Mouse (Mus musculus): ENCODE measurements around the gene Smchd1. TPM values are rescaled to one million over a fixed set of nuclear protein-coding genes. Genes with fewer than 3 reads are reported as not detected.
A peak's percentile ranks its signal among the peaks of the same experiment; 100 is the strongest.

Smchd1 gene
- polyA plus RNA-seq, 1 experiment from 2014 or later: 21.5 TPM

DNA sequence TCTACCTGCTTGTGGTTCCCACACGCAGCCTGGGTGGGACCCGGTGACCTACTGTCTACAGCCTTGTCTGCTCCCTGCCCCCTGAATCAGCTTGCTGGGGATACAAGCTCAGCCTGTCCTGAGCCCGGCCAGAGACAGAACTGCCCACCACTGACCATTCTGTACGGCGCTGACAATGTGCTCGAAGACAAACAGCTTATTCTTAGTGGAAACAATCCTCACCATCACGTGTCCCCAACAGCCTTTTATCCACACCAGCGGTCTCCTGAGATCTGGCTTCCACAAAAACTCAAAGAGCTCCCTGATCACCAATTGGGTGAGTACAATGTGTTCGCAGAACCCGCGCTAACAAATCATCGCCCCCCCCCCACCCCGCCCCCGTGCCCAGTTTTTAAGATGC, 166.0 kb downstream of the Smchd1 start:
- Histone ChIP-seq H3K4me3 (ENCODE audit: low read depth, low read length) (no peak overlapping the region), H3K27me3 (ENCODE audit: control insufficient read depth, insufficient read depth, low read length) (0 out of 2 replicates have a peak, but pooled peaks cover 3% of the 10 kb centered on the region), H3K36me3 (ENCODE audit: control insufficient read depth, insufficient read depth, low read length) (no peaks in the 10 kb centered on the region), H3K9me3 (ENCODE audit: control insufficient read depth, low read length) (no peaks in the 10 kb centered on the region), H3K4me1 (replicated peaks; ENCODE audit: control insufficient read depth, insufficient read depth) (no peaks in the 10 kb centered on the region), H3K9ac (ENCODE audit: low read length) (no peak overlapping the region), H3K4me2 (replicated peaks; ENCODE audit: low read depth) (no peak overlapping the region), H3K27ac (replicated peaks) (no peak overlapping the region)
- ATAC-seq (ENCODE audit: low FRiP score, low TSS enrichment) (no peak), DNase-seq (ENCODE audit: low spot score) (no peak)
- TF ChIP-seq EP300 (optimal IDR thresholded peaks at IDR 0.05) (no peak), CTCF (IDR thresholded peaks at IDR 0.05; ENCODE audit: low read depth) (no peak)
- 56% methylated on average over 14 of the region's 14 CpGs for WGBS

DNA sequence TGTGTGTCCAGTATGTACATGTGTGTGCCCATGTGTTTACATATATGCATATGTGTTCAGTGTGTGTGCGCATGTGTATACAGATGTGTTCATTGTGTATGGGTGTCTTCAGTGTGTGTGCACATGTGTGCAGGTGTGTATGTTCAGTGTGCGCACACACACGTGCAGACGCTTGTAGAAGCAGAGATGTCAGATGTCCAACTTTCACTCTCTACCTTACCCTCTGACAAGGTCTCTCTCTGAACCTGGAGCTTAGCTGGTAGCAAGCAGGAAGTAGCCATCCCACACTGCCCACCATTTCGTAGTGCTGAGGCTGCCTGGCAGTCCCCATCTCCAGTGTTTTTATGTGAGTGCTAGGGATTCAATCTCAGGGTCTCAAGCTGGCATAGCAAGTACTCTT, 166.8 kb downstream of the Smchd1 start:
- TF ChIP-seq CTCF (IDR thresholded peaks at IDR 0.05; ENCODE audit: low read depth) (no peak), EP300 (optimal IDR thresholded peaks at IDR 0.05) (no peak)

DNA sequence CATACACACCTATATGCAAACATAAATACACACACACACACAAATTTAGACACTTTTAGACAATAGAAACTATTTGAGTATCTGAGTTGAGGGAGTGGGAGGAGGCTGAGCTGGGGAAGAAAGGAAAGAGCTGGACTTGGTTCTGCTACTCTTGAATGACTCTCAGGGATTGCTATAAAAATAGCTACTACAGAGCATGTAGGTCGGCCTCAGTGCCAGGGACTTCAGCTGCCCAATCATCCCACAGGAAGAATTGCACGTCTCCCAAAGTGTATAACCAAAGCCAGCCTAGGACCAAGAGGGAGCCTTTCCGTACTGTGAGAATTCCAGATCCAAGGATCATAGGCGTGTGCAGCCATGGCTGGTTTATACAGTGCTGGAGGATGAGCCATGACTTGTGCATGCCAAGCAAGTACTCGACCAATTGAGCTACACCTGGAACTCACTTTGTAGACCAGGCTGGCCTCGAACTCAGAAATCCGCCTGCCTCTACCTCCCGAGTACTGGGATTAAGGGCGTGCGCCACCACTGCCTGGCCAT, 167.8 kb downstream of the Smchd1 start:
- Histone ChIP-seq H3K4me3 (ENCODE audit: low read depth, low read length) (no peak overlapping the region), H3K36me3 (ENCODE audit: control insufficient read depth, insufficient read depth, low read length) (no peaks in the 10 kb centered on the region), H3K9ac (ENCODE audit: low read length) (no peak overlapping the region), H3K9me3 (ENCODE audit: control insufficient read depth, low read length) (no peaks in the 10 kb centered on the region), H3K27me3 (ENCODE audit: control insufficient read depth, insufficient read depth, low read length) (0 out of 2 replicates have a peak, but pooled peaks cover 3% of the 10 kb centered on the region), H3K4me2 (replicated peaks; ENCODE audit: low read depth) (no peak overlapping the region), H3K27ac (replicated peaks) (no peak overlapping the region), H3K4me1 (replicated peaks; ENCODE audit: control insufficient read depth, insufficient read depth) (no peaks in the 10 kb centered on the region)
- no peak for DNase-seq (ENCODE audit: low spot score)
- no peak for TF ChIP-seq CTCF (IDR thresholded peaks at IDR 0.05; ENCODE audit: low read depth)
- no peak for TF ChIP-seq EP300 (optimal IDR thresholded peaks at IDR 0.05)
- 91% methylated on average over 10 of the region's 10 CpGs for WGBS
- no peak for ATAC-seq (ENCODE audit: low FRiP score, low TSS enrichment)

More for the DNA sequence above, 166.8 kb downstream of the Smchd1 start:
- Histone ChIP-seq H3K9me3 (ENCODE audit: control insufficient read depth, low read length) (no peaks in the 10 kb centered on the region), H3K4me2 (replicated peaks; ENCODE audit: low read depth) (no peak overlapping the region), H3K27me3 (ENCODE audit: control insufficient read depth, insufficient read depth, low read length) (0 out of 2 replicates have a peak, but pooled peaks cover 3% of the 10 kb centered on the region), H3K4me3 (ENCODE audit: low read depth, low read length) (no peak overlapping the region), H3K4me1 (replicated peaks; ENCODE audit: control insufficient read depth, insufficient read depth) (no peaks in the 10 kb centered on the region), H3K36me3 (ENCODE audit: control insufficient read depth, insufficient read depth, low read length) (no peaks in the 10 kb centered on the region), H3K9ac (ENCODE audit: low read length) (no peak overlapping the region), H3K27ac (replicated peaks) (no peak overlapping the region)
- 95% methylated on average over 5 of the region's 5 CpGs for WGBS
- DNase-seq (ENCODE audit: low spot score): no peak
- no peak for ATAC-seq (ENCODE audit: low FRiP score, low TSS enrichment)

DNA sequence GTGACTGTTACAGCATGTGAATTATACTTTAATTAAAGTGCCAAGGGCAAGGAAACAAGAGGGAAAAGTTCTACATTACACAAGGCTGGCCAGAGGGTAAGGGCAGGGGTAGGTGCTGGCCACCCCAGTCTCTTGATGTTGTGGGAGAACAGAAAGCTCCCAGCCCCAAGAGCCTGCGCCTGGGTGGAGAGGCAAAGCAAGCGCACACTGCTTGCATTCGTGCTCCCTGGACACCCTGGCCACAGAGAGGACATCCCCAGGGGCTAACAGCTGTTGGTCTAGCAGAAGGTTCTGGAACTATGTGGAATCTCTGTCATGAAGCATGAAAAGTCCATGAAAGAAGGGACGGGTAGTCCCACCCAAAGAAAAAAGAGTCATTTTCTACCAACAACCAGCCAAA, 168.4 kb downstream of the Smchd1 start:
- H3K9ac ChIP-seq (ENCODE audit: low read length): no peak overlapping the region
- 0 out of 2 replicates have a peak, but pooled peaks cover 3% of the 10 kb centered on the region for H3K27me3 ChIP-seq (ENCODE audit: control insufficient read depth, insufficient read depth, low read length)
- 89% methylated on average over 4 of the region's 4 CpGs for WGBS
- ATAC-seq (ENCODE audit: low FRiP score, low TSS enrichment): no peak
- no peaks in the 10 kb centered on the region for H3K4me1 ChIP-seq (replicated peaks; ENCODE audit: control insufficient read depth, insufficient read depth)
- no peak for TF ChIP-seq CTCF (IDR thresholded peaks at IDR 0.05; ENCODE audit: low read depth)
- no peak for TF ChIP-seq EP300 (optimal IDR thresholded peaks at IDR 0.05)
- no peak overlapping the region for H3K4me3 ChIP-seq (ENCODE audit: low read depth, low read length)
- no peaks in the 10 kb centered on the region for H3K9me3 ChIP-seq (ENCODE audit: control insufficient read depth, low read length)
- peak; percentile 10 for DNase-seq (ENCODE audit: low spot score)
- no peak overlapping the region for H3K4me2 ChIP-seq (replicated peaks; ENCODE audit: low read depth)
- H3K36me3 ChIP-seq (ENCODE audit: control insufficient read depth, insufficient read depth, low read length): no peaks in the 10 kb centered on the region
- H3K27ac ChIP-seq (replicated peaks): no peak overlapping the region

DNA sequence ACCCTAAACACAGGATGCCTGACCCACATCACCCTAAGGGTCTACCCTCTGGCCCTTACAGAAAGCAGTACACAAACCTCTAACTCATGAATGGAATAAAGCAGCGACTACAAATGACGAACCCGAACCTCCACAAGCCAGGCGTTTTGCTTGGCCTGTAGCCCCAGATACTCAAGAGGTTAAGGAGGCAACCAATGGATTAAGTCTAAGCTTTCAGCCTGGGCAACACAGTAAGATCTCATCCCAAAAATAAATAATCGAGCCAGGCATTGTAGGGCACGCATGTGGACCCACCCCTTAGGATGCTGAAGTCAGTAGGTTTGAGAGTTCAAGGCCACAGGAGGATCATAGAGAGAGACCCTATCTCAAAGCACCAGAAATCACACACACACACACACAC, 169.1 kb downstream of the Smchd1 start:
- H3K9me3 ChIP-seq (ENCODE audit: control insufficient read depth, low read length): no peaks in the 10 kb centered on the region
- no peak overlapping the region for H3K4me3 ChIP-seq (ENCODE audit: low read depth, low read length)
- no peak overlapping the region for H3K27ac ChIP-seq (replicated peaks)
- ATAC-seq (ENCODE audit: low FRiP score, low TSS enrichment) (no peak), DNase-seq (ENCODE audit: low spot score) (no peak)
- WGBS: 89% methylated on average over 6 of the region's 6 CpGs
- H3K36me3 ChIP-seq (ENCODE audit: control insufficient read depth, insufficient read depth, low read length): no peaks in the 10 kb centered on the region
- 0 out of 2 replicates have a peak, but pooled peaks cover 3% of the 10 kb centered on the region for H3K27me3 ChIP-seq (ENCODE audit: control insufficient read depth, insufficient read depth, low read length)
- H3K4me2 ChIP-seq (replicated peaks; ENCODE audit: low read depth): no peak overlapping the region
- TF ChIP-seq CTCF (IDR thresholded peaks at IDR 0.05; ENCODE audit: low read depth) (no peak), EP300 (optimal IDR thresholded peaks at IDR 0.05) (no peak)
- no peaks in the 10 kb centered on the region for H3K4me1 ChIP-seq (replicated peaks; ENCODE audit: control insufficient read depth, insufficient read depth)
- H3K9ac ChIP-seq (ENCODE audit: low read length): no peak overlapping the region

DNA sequence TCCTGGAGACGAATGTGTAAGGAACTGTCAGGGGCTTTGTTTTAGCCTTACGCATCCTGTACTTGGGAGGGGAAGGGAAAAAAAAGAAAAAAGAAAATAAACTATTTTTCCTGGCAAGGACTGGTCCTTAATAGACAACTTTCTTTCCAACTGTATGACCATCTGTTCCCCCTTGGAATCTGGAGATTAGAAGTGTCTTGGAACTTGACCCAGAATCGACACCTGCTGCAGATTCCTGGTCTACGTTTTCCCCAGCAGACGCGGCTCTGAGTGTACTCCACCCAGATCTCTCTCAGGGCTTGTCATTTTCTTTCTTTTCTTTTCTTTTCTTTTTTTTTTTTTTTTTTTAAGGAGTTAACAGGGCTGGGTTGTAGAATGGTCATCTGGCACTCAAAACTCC, 171.7 kb downstream of the Smchd1 start:
- TF ChIP-seq EP300 (optimal IDR thresholded peaks at IDR 0.05) (no peak), CTCF (IDR thresholded peaks at IDR 0.05; ENCODE audit: low read depth) (no peak)
- Histone ChIP-seq H3K4me1 (replicated peaks; ENCODE audit: control insufficient read depth, insufficient read depth) (no peaks in the 10 kb centered on the region), H3K36me3 (ENCODE audit: control insufficient read depth, insufficient read depth, low read length) (no peaks in the 10 kb centered on the region), H3K4me2 (replicated peaks; ENCODE audit: low read depth) (no peak overlapping the region), H3K4me3 (ENCODE audit: low read depth, low read length) (no peak overlapping the region), H3K9ac (ENCODE audit: low read length) (no peak overlapping the region), H3K27me3 (ENCODE audit: control insufficient read depth, insufficient read depth, low read length) (no peaks in the 10 kb centered on the region), H3K9me3 (ENCODE audit: control insufficient read depth, low read length) (no peaks in the 10 kb centered on the region), H3K27ac (replicated peaks) (no peak overlapping the region)
- DNase-seq (ENCODE audit: low spot score) (no peak), ATAC-seq (ENCODE audit: low FRiP score, low TSS enrichment) (no peak)
- 40% methylated on average over 6 of the region's 6 CpGs for WGBS

Measured in stomach, postnatal 0 days (tissue).